Mouse (Mus musculus) small intestine, adult 2 months (tissue): ENCODE data around the gene 1700025B11Rik. TPM values are rescaled to one million over a fixed set of nuclear protein-coding genes. Genes with fewer than 3 reads are reported as not detected.
A peak's percentile ranks its signal among the peaks of the same experiment; 100 is the strongest.
"Not testable (repeated sequence)": the region's sequence is repeated elsewhere in the genome, so short reads cannot be mapped to it uniquely, and the experiment has no call there.

Experiments used
- H3K27ac ChIP-seq: fragments of 200-500 bp; 2 replicates; pipeline ENCODE4 v1.5.1; 2012; ENCODE audit warnings: low read depth, low read length, control low read depth, inconsistent platforms; ENCODE audit not compliant: insufficient read depth
- H3K27me3 ChIP-seq: fragments of 200-500 bp; 2 replicates; pipeline ENCODE4 v1.6.1; 2012; ENCODE audit warnings: mild to moderate bottlenecking, moderate library complexity, low read length, inconsistent platforms; ENCODE audit not compliant: control insufficient read depth, insufficient read depth
- H3K36me3 ChIP-seq: fragments of 200-500 bp; 2 replicates; pipeline ENCODE4 v1.6.1; 2012; ENCODE audit warnings: mild to moderate bottlenecking, low read length, control low read depth, inconsistent platforms; ENCODE audit not compliant: control insufficient read depth, insufficient read depth
- H3K4me1 ChIP-seq: fragments of 200-500 bp; 2 replicates; pipeline ENCODE4 v1.6.1; 2012; ENCODE audit warnings: low read length, inconsistent platforms, mixed read lengths; ENCODE audit not compliant: control insufficient read depth, insufficient read depth, insufficient read length
- H3K4me3 ChIP-seq: fragments of 200-500 bp; 2 replicates; pipeline ENCODE4 v1.5.1; 2012; ENCODE audit warnings: low read depth, mild to moderate bottlenecking, control low read depth, inconsistent platforms, low read length, moderate library complexity
- CTCF ChIP-seq: fragments of 200-500 bp; IDR thresholded peaks from 2 replicates; pipeline ENCODE4 v1.5.1; 2012; ENCODE audit warnings: low read depth, mild to moderate bottlenecking, control low read depth, inconsistent platforms, low read length, moderate library complexity, mixed read lengths; ENCODE audit not compliant: insufficient replicate concordance, insufficient read length; ENCODE audit errors: extremely low read depth
- POLR2A ChIP-seq: fragments of 200-500 bp; IDR thresholded peaks from 2 replicates; pipeline ENCODE4 v1.6.1; 2012; ENCODE audit warnings: low read depth, mild to moderate bottlenecking, control low read depth, inconsistent platforms, low read length, moderate library complexity
- WGBS: fragments of 180-500 bp; shearing (Covaris S2); methylation state at CpG from one replicate; pipeline ENCODE4 v1.1.7; 2018; 5-methylcytosine and 5-hydroxymethylcytosine counted together
- polyA plus RNA-seq: library from polyadenylated mRNA; depleted of rRNA; stranded (reverse); fragments of >200 nt; gene quantifications from 2 replicates; pipeline ENCODE4 v1.2.3, GENCODE M21; 2012

Gene 1700025B11Rik
- polyA plus RNA-seq, 1 experiment, result not detected

DNA sequence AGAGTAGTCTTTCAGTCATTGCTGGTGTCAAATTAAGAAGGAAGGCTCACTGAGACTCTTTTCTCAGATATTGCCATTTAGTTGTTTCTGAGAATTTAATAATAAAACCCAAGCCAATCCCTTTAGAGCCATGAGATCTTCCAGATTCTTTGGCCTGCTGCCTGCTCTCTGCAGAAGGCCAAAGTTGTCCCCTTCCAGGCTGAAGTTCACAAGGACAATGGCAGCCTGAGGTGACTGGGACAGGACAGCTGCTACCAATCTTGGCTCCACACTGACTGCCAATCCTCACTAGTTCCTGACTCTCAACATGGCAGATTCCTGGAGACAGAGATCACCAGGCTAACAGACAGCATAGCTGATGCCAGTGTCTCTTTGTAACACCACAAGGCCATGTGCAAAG lies 25.3 kb upstream of the 1700025B11Rik start:
- Histone ChIP-seq H3K4me1 (no peaks in the 10 kb centered on the region; the same call in 1 of the 2 replicates), H3K4me3 (no peak overlapping the region), H3K27me3 (no peaks in the 10 kb centered on the region), H3K27ac (no peak overlapping the region), H3K36me3 (no peaks in the 10 kb centered on the region)
- no peak for TF ChIP-seq CTCF
- TF ChIP-seq POLR2A, result no peak

- WGBS, result 11% methylated on average over 1 of the region's 1 CpGs
- no peak overlapping the region for H3K4me3 ChIP-seq
- TF ChIP-seq CTCF (no peak), POLR2A (no peak)
- H3K4me1 ChIP-seq, result peaks cover 4% of the 10 kb centered on the region; the same call in 1 of the 2 replicates
- no peaks in the 10 kb centered on the region for H3K36me3 ChIP-seq
- no peak overlapping the region; the same call in 1 of the 2 replicates for H3K27ac ChIP-seq
- H3K27me3 ChIP-seq, result no peaks in the 10 kb centered on the region
These were observed 20.0 kb upstream of the 1700025B11Rik start for GRCm38 (mm10) chr15:77581681-77582080.

GRCm38 (mm10) chr15:77579311-77579710 lies 17.6 kb upstream of the 1700025B11Rik start:
- Histone ChIP-seq H3K4me1 (peaks cover 4% of the 10 kb centered on the region; the same call in 1 of the 2 replicates), H3K27ac (no peak overlapping the region), H3K4me3 (no peak overlapping the region), H3K27me3 (no peaks in the 10 kb centered on the region), H3K36me3 (no peaks in the 10 kb centered on the region)
- WGBS, result 65% methylated on average over 4 of the region's 4 CpGs
- TF ChIP-seq CTCF, result no peak
- TF ChIP-seq POLR2A, result no peak

GRCm38 (mm10) chr15:77578801-77579200 lies 17.1 kb upstream of the 1700025B11Rik start:
- TF ChIP-seq POLR2A, result no peak
- TF ChIP-seq CTCF, result no peak
- Histone ChIP-seq H3K27ac (no peak overlapping the region), H3K4me3 (no peak overlapping the region), H3K36me3 (no peaks in the 10 kb centered on the region), H3K27me3 (no peaks in the 10 kb centered on the region), H3K4me1 (peaks cover 4% of the 10 kb centered on the region; the same call in 1 of the 2 replicates)
- 96% methylated on average over 2 of the region's 2 CpGs for WGBS

- TF ChIP-seq CTCF (no peak), POLR2A (no peak)
- H3K4me3 ChIP-seq, result no peak overlapping the region
- H3K36me3 ChIP-seq, result no peaks in the 10 kb centered on the region
- H3K27ac ChIP-seq, result no peak overlapping the region
- H3K4me1 ChIP-seq, result no peaks in the 10 kb centered on the region
- no peaks in the 10 kb centered on the region for H3K27me3 ChIP-seq
These were observed 1.5 kb upstream of the 1700025B11Rik start for GRCm38 (mm10) chr15:77563219-77563618.

- 38% methylated on average over 1 of the region's 1 CpGs for WGBS
- not testable (repeated sequence) for H3K4me3 ChIP-seq, H3K27me3 ChIP-seq, H3K36me3 ChIP-seq, H3K4me1 ChIP-seq
- H3K27ac ChIP-seq, result 0 out of 2 replicates have a peak overlapping the region, but pooled peaks have one; percentile 15
These were observed 22.5 kb downstream of the 1700025B11Rik start for GRCm38 (mm10) chr15:77539221-77539620.

- no peaks in the 10 kb centered on the region for H3K27me3 ChIP-seq
These were observed 28.5 kb downstream of the 1700025B11Rik start, which contains the start of gene Apol7c for GRCm38 (mm10) chr15:77533216-77533615. Gene Apol7c (minus strand): TSS chr15:77533316.

More at GRCm38 (mm10) chr15:77533216-77533615, 28.5 kb downstream of the 1700025B11Rik start, which contains the start of gene Apol7c:
- no peak for TF ChIP-seq POLR2A
- no peak for TF ChIP-seq CTCF
- Histone ChIP-seq H3K27ac (0 out of 2 replicates have a peak within 1 kb of the TSS, but pooled peaks have one; percentile 7), H3K4me3 (peak within 1 kb of the TSS; percentile 22; the same call in 1 of the 2 replicates), H3K36me3 (no peaks in the 10 kb centered on the region), H3K4me1 (no peaks in the 10 kb centered on the region)
